Mouse (Mus musculus): ENCODE data around the gene Cby3.
"Not testable (repeated sequence)": the region's sequence is repeated elsewhere in the genome, so short reads cannot be mapped to it uniquely, and the experiment has no call there.

Cby3 gene

DNA sequence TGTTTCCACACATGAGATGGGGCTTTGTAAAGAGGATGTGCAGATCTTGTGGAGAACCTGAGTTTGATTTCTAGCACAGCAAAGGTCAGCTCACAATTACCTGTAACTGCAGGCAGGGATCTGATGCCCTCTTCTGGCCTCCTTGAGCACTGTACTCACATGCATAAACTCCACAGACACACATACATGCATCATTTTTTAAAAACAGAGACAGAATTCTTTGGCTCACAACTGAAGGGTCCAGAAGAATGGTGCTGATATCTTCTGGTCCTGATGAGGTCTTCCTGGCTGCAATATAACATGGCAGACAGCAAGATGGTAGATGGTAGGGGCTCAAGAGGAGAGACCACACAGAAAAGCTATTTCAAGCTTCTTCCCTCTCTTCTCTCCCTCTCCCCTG is at the start of gene Cby3:
Gene Cby3, plus strand, starts transcription at position 301 of the 400 bp plus-strand sequence.
- DNase-seq, result no peak

DNA sequence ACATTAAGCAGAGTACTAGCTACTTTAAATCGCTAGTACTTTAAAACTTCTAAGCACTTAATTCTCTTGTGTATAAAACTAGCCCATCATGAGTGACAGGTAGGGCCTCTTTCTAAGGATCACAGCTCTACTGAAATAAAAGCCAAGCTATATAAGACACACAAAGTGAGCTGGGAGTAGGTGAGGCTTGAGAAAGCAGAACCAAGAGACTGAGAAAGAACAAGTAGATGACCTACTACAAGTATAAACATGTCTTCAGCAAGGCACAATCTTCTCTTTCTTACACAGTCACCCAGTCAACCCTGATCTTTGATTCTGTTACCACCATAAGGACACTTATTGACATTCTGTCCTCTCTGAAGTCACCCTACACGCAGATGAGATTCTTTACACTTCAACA is 41.5 kb upstream of the Cby3 start:
- no peak for DNase-seq

DNA sequence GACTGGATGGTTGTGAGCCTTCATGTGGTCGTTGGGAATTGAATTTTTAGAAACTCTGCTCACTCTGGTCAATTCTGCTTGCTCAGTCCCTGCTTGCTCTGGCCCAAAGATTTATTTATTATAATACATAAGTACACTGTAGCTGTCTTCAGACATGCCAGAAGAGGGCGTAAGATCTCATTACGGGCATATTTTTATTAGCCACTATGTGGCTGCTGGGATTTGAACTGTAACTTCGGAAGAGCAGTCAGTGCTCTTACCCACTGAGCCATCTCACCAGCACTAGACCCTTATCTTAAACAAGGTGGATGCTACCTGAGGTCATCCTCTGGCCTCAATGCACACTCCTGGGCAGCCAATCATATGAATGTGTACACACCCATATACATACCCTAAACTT is 34.9 kb upstream of the Cby3 start:
- not testable (repeated sequence) for DNase-seq

DNA sequence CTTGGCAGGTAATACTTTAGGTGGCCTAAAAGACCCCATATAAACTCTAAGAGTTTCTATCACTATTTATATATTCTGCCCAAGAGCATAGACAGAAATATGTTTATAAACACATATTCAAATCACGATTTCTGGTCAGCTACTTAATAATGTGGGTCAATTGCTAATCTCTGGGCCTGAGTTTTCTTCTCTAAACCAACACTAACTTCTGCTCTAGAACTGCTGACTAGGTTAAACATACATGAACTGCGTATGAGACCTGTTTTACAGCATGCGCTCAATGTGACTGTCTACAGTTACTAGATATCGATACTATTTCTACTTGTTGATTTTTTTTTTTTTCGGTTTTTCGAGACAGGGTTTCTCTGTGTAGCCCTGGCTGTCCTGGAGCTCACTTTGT is 33.0 kb upstream of the Cby3 start:
- no peak for DNase-seq

DNA sequence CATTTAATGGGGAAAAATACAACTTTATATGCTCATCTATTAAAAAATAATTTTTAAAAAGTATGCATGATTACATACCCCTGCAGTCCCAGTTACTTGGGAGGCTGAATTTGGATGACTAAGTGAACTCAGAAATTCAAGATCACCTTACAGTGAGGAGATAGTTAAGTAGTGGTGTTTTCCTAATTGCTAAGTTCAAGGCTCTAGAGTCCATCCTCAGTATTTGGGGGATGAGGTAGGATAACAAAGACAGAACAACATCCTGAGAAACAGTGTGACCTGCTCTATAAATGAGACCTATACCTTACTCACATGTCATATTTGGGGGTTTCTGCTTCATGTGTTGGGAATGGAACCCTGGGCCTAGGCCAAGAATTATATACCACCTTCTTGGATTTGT is 31.9 kb upstream of the Cby3 start:
- DNase-seq, result no peak

DNA sequence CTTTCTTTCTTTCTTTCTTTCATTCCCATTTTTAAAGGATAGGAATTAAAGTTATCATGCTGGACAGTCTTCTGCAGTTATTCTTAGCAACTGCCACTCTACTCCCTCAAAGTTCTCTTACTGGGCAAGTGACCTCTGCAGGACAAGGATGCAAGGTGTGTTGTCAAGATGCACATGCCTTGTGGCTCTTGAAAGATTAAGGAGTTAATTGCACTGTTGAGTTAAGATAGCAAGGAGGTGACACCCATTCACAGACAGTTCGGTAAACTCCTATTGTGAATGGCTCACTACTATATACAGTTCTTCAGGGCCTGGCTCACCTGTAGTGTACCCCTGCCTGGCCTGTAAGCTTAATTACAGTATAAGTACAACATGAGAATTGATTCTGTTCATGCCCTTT is 30.4 kb upstream of the Cby3 start:
- no peak for DNase-seq

DNA sequence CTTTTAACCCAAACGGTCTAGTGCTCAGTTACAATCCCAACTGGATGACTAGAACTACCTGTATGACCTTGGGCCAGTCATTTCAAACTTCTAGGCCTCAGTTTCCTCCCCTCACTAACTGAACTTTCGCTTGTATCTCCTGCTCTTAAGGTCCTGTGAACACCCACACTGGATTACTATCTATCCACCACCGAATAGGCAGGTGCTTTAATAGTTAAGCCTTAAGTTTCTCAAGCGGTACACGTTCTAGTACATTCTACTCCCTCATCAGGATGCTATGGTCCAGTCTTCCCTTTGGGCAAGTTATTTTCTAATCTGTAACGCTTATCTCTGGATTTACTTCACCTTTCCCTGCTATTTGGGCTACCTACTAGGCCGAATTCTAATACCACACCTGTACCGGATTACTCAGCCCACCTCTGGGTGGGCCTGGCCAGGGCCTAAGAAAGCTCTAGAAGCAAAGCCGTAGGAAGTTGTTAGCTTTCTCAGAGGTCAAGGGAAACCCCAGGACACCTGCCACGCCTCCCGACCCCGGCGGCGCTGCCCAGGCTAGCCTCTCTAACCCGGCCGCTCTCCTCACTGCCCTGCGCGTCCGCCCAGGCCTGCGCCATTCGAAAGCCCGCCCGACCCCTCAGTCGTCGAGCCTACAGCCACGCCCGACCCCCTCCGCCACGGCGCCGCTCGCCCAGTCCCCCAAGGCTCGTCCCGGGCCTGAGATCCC is 29.4 kb upstream of the Cby3 start:
- peak in 1 of 2 experiments; percentile 51 for DNase-seq

DNA sequence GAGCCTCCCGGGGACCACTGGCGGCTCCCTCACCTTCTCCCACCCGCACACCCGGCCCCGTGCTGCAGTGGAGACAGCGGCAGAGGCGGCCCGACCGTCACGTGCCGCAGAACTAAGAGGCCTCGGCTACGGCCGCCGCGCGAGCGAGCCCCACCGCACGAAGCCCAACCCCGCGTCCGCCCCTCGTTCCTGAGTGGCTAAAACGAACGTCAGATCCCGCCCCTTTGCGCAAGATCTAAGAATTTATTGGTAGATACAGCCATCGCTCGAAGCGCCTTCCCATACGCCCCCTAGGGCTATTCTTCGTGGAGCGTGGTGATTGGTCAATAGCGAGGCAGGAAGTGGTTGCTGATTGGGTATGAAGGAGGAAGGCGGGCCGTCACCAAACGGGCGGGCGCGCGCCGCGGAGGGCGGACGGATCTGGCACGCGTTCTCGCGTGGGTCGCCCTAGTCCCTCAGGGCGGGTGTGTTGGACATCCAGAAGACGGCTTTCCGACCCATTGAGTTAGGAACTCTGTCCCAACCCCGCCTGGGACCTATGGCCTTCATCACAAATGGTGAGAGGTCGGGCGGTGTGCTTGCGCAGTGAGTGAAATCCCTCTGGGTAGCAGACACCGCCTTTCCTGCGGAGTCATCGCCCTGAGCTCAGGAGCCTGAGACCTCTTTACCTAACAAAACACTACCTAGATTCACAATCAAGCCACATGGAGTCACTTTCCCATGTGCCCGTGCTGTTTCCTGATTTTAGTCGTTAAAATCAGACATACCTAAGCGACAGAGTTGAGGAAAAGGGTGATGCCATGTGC is 28.6 kb upstream of the Cby3 start, which contains the start of gene Canx:
Gene Canx, minus strand, starts transcription at position 178 of the 806 bp plus-strand sequence.
- peak; percentile 99 for DNase-seq

DNA sequence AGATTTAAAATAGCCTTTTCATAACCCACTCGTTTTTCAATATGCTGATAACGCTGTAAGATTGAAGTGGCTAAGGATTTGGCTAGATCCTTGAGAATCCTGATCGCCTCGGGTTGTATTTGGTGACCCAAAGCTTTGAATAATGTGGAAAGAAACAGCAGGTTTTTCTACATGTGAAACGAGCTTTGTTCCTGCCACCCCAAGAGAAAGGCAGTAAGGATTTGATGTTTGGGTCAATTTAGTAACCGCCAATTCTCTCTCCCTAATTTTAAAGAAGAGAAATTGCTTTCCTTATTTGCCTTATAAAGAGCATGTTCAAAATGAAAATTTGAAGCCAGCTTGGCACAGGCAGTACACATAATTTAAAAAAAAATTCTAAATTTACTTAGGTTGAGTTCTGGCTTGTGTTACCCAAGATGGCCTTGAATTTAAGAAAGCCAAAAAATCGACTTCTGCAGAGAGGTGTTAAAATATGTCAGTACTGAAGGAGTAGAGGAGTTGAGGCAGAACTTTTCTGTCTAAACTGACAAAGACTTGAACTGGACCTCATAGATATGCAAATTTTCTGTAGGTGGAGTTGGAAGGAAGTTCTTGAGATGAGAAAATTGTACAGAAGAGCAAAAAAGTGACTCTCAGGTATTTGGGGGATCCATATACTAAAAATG is 27.8 kb upstream of the Cby3 start:
- DNase-seq, result no peak

DNA sequence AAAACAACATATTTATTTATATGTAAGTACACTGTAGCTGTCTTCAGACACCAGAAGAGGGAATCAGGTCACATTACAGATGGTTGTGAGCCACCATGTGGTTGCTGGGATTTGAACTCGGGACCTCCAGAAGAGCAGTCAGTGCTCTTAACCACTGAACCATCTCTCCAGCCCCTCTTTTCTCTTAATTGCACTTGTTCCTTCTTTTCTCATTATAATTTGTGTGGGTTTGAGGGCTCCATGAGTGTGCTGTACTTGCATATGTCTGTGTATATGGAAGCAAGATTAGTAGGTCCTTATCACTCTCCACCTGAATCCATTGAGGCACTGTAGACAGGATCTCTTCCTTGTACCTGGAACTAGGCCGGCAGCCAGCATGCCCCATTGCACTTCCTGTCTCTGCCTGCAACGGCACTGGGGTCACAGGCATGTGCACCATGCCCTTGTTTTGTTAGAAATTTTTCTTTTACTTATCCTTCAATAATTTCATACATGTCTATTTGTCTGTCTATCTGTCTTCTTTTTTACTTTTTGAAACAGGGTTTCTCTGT is 26.1 kb upstream of the Cby3 start:
- DNase-seq, result no peak

DNA sequence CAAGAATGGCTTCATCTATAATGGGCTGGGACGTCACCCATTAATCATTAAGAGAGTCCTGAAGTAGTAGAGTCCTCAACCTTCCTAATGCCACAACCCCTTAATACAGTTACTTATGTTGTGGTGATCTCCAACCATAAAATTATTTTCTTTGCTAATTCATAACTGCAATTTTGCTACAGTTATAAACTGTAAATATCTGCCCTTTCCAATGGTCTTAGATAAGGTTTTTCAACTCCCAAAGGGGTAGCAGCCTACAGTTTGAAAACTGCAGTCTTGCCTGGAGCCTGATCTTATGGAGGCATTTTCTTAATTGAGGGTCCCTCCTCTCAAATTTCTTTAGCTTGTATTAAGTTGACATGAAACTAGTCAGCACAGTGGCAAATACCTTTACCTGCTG is 24.9 kb upstream of the Cby3 start:
- DNase-seq, result no peak

DNA sequence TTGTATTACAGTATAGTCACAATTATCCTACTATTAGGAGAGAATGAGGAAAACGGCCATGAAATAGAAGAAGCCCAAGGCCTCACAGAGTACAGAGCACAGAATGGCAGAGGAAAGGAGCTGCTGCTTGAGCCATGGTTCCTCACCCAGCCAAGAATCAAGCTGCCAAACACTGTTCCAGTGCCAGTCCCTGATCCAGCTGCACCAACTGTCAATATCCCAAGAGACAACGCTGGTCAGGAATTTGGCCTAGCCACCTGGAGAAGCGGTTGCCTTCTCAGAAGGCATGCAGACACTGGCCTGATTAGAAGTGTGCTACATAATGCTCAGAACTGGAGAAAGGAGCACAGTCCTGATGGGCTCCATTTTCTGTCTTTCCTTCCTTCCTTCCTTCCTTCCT is 21.1 kb upstream of the Cby3 start:
- DNase-seq, result no peak

DNA sequence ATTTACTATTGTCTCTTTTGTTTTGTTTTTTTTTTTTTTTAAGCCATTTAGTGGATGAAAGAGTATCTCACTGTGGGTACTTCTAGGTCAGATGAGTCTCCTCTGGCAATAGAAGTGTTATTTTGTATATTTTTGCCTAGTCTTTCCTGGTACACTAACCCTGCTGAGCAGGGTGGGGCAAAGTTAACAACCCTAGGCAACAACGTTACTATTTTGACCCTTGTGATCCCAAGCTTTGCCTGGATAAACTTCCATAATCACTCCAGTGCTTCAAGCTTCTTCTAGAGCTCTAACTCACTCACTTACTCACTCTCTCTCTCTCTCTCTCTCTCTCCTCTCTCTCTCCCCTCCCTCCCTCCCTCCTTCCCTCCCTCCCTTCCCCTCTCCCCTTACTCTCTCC is 18.1 kb upstream of the Cby3 start:
- no peak for DNase-seq

DNA sequence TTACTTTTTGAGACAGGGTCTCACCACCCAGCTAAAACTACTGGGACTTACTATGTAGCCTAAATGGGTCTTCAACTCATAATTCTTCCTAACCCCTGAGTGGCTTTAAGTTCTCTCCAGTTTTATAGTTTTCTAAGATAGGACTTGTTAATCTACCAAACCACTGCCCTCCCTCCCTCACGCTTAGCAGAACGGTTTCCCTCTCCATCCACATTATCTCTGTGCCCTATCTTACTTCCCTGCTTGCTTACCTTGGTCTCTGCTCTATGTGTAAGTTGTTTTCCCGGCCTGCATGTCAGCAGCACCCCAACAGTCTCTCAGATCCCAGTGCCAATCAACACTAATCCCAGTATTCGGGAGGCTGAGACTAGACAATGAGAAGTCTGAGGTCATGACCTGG is 17.4 kb upstream of the Cby3 start:
- no peak for DNase-seq

DNA sequence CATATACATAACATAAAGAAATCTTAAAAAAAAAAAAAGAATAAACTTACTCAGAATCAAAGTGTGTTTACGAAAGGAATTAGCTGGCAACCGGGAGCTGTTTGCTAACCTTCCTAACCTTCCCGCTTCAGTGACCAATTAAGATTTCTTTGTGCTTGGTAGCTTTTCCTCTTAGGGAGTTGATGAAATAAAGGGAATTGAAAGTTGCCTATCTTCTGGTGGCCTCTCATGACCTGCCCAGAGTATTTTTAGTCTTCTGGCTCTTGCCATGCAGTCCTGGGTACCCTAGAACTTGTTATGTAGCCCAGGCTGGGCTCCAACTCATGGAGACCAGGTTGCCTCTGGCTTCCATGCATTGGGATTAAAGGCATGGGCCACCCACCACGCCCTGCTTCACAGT is 8.8 kb upstream of the Cby3 start:
- no peak for DNase-seq

DNA sequence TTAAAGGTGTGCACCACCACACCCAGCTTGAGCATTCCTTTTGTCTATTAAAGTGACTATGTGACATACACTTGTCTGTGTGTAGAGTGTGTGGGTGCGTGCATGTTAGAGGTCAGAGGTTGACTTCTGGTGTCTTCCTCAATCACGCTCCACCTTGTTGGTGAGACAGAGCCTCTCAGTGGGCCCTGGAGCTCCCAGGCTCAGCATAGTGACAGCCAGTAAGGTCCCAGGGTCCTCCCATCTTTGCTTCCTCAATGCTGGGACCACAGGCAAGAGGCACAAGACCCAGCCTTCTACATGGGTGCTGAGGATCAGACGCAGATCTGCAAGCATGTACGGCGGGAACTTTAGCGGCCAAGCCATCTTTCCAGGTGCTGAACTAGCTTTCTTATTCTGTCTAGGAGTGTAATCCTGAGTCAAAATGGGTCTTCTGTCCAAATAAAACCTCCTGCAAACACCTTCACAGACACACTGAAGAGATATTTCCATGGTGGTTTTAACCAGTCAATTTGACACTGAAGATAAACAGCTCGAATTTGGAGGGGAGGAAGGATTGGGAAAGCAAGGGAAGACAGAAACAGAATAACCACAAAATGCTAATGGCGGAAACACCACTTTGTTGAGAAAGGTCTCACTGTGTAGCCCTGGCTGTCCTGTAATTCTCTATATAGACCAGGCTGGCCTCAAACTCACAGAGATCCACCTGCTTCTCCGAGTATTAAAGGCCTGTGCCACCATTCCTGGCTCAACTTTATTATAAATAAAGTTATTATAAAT is 7.8 kb upstream of the Cby3 start:
- DNase-seq, result no peak

DNA sequence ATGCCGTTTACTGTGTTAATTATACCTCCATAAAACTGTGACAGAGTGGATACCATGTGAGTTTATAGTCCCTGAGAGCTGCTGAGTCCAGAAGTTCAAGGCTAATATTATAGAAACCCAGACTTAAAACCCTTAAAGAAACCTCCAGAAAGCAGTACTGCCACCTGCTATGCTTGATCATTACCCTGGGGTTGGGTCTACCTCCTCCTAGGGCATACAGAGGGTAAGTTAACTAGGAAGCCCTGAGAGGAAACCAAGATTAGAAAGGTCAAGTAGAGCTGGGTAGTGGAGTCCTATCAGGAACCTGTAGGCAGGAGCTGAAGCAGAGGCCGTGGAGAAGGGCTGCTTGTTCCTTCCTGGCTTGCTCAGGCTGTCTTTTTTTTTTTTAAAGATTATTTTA is 2.1 kb upstream of the Cby3 start:
- no peak for DNase-seq

DNA sequence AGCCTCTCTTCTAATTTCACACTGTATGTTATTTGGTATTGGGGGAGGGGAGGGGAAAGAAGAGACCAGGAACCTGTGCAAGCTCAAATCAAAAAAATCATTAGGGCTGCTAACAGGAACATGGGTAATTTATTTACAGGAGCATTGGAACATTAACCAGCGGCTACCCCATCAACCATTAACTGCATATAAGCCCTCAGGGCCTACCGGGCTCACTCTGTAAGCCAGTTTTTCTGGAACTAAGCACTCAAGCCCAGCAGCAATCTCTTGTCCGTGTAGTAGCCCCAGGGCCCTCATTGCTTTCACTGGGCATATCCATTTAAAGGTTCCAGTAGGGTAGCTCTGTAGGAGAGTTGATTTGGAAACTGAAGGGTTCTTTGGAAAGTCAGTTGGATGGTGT is 589 bp downstream of the Cby3 start:
- DNase-seq, result no peak

DNA sequence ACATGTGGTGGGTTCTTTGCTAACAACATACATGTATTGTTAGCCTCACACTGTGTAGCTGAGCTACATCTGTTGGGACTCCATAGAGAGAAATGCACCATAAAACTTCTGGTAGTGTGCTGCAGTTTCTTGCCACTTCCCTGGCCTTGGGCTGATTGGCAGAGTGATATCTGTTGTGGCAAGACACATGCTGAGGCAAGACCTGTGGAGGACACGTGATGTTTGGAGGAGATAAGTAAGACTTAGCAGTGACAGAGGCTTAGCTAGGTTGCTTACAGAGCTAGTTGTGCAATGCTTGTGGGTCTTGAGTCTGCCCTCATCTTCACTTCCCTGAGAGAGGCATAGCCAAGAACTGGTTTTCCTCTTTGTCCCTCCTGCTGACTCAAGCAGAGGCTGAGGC is 1.1 kb downstream of the Cby3 start:
- DNase-seq, result no peak

DNA sequence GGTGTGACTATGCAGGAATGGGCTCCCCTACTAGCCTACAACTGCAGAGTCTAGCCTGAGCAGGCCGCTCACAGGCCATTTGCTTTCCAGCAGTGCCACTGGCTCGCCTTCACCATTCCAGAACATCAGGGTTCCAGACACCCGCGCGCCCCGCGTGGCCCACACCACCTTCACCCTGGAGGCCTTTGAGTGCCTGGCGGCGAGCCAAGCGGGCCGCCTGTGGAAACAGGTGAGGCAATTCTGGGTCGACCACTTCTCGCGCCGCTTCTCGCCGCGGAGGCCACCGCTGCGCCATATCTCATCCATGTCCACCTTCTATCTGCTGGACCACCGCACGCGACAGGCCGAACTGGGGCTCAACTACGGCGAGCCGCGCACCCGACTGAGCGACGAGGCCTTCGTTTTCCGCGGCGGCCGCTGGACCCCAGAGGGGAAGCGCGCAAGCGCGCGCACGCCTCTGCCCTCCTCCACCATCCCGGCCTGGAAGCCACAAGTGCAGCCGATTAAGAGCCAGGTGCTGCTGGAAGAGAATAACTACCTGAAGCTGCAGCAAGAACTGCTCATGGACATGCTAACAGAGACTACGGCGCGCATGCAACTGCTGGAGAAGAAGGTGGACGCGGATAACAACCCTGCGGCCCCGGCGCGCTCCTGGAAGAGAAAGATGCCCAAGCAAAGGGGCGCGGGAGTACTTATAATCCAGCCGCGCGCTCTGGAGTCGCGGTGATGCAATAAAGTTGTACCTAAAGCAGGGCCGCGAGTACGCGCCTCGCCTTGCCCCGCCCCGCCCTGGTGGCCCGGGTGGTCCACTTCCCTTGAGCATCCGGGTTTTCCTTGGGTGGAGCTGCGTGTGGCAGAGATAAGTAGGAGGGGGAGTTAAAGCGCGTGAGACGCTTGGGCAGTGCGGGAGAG is 4.9 kb downstream of the Cby3 start:
- peak; percentile 51 to 71 for DNase-seq

DNA sequence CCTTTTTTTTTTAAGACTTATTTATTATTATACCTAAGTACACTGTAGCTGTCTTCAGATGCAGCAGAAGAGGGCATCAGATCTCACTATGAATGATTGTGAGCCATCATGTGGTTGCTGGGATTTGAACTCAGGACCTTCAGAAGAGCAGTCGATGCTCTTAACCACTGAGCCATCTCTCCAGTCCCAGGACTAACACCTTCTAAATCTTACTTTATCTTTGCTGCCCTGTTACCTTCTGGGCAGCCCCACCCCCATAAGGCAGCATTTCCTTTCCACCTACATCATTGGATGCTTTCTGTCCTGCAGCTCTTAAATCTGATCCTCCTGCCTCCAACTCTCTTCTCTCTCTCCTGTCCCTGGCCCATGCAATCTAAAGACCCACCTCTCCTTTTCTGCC is 7.0 kb downstream of the Cby3 start:
- not testable (repeated sequence) for DNase-seq

DNA sequence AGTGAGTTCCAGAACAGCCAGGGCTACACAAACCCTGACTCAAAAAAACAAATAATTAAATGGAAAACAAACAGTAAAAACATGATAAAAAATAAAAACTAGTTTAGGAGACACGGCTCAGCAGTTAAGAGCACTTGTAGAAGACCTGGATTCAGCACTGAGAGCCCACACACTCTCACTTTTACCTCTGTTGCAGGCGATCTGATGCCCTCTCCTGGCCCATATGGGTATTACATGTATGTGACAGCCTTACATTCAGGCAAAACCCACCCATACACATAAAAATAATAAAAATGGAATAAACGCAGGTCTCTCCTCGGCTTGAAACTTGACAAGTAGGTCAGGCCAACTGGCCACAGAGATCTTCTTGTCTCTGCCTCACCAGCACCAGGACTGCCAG is 10.3 kb downstream of the Cby3 start:
- peak; percentile 64 to 70 for DNase-seq
